Mouse (Mus musculus): ENCODE data around the gene Oprd1.

Gene Oprd1

GRCm38 (mm10) chr4:132133381-132133780, 10.9 kb downstream of the Oprd1 start:
- no peak for DNase-seq

- DNase-seq = no peak
Observed at GRCm38 (mm10) chr4:132132297-132132696, 12.0 kb downstream of the Oprd1 start.

- no peak for DNase-seq
Observed at GRCm38 (mm10) chr4:132131790-132132189, 12.5 kb downstream of the Oprd1 start.

- DNase-seq = no peak
Observed at GRCm38 (mm10) chr4:132131116-132131515, 13.2 kb downstream of the Oprd1 start.

- DNase-seq = no peak
Observed at GRCm38 (mm10) chr4:132130645-132131044, 13.6 kb downstream of the Oprd1 start.

GRCm38 (mm10) chr4:132130134-132130533, 14.2 kb downstream of the Oprd1 start:
- DNase-seq = no peak

- DNase-seq = no peak
Observed at GRCm38 (mm10) chr4:132128997-132129636, 15.2 kb downstream of the Oprd1 start.

- DNase-seq = no peak
Observed at GRCm38 (mm10) chr4:132127091-132127490, 17.2 kb downstream of the Oprd1 start.

GRCm38 (mm10) chr4:132123166-132123565, 21.1 kb downstream of the Oprd1 start:
- no peak for DNase-seq

GRCm38 (mm10) chr4:132121674-132122073, 22.6 kb downstream of the Oprd1 start:
- DNase-seq = no peak

GRCm38 (mm10) chr4:132119566-132119965, 24.7 kb downstream of the Oprd1 start:
- no peak for DNase-seq

GRCm38 (mm10) chr4:132116315-132116714, 28.0 kb downstream of the Oprd1 start:
- no peak for DNase-seq

GRCm38 (mm10) chr4:132113411-132114095, 30.7 kb downstream of the Oprd1 start:
- no peak for DNase-seq

- DNase-seq = no peak
Observed at GRCm38 (mm10) chr4:132111227-132111626, 33.1 kb downstream of the Oprd1 start.

GRCm38 (mm10) chr4:132108221-132108620, 36.1 kb downstream of the Oprd1 start:
- DNase-seq = no peak

- no peak for DNase-seq
Observed at GRCm38 (mm10) chr4:132101152-132101551, 43.1 kb downstream of the Oprd1 start.

GRCm38 (mm10) chr4:132099548-132099947, 44.7 kb downstream of the Oprd1 start:
- no peak for DNase-seq

- DNase-seq = no peak
Observed at GRCm38 (mm10) chr4:132095043-132095442, 49.2 kb downstream of the Oprd1 start.

- no peak for DNase-seq
Observed at GRCm38 (mm10) chr4:132093928-132094327, 50.4 kb downstream of the Oprd1 start.

GRCm38 (mm10) chr4:132093136-132093535, 51.1 kb downstream of the Oprd1 start:
- DNase-seq = no peak

GRCm38 (mm10) chr4:132088921-132089320, 55.4 kb downstream of the Oprd1 start:
- peak in 1 of 2 experiments; percentile 29 for DNase-seq

- no peak for DNase-seq
Observed at GRCm38 (mm10) chr4:132085114-132085513, 59.2 kb downstream of the Oprd1 start.

GRCm38 (mm10) chr4:132080492-132080983, 63.7 kb downstream of the Oprd1 start:
- no peak for DNase-seq

- DNase-seq = peak in 1 of 2 experiments; percentile 43
Observed at GRCm38 (mm10) chr4:132079555-132080275, 64.6 kb downstream of the Oprd1 start.
